Mouse (Mus musculus) neural tube, embryonic 14.5 days (tissue): Measurements from ENCODE around the gene Adra1b. TPM values are rescaled to one million over a fixed set of nuclear protein-coding genes. Genes with fewer than 3 reads are reported as not detected.

Experiments
- ATAC-seq: fragments of 200-750 bp; cut with Nextera tagmentation; 2 replicates; pipeline ENCODE4 v1.8.0; 2017; ENCODE audit warnings: low read depth, mild to moderate bottlenecking, moderate TSS enrichment, moderate library complexity
- H3K27ac ChIP-seq: fragments of 300-500 bp; sonication (generic); 2 replicates; pipeline ENCODE4 v1.5.1; 2014; ENCODE audit warnings: low read depth, mild to moderate bottlenecking, control low read depth, low read length, moderate library complexity, mixed read lengths
- H3K27me3 ChIP-seq: fragments of 300-500 bp; sonication (generic); 2 replicates; pipeline ENCODE4 v1.6.1; 2014; ENCODE audit warnings: low read length; ENCODE audit not compliant: control insufficient read depth, insufficient read depth
- H3K36me3 ChIP-seq: fragments of 300-500 bp; sonication (generic); 2 replicates; pipeline ENCODE4 v1.6.1; 2014; ENCODE audit warnings: low read length, mixed read lengths; ENCODE audit not compliant: control insufficient read depth, insufficient read depth
- H3K4me1 ChIP-seq: fragments of 300-500 bp; sonication (generic); 2 replicates; pipeline ENCODE4 v1.6.1; 2014; ENCODE audit warnings: low read length; ENCODE audit not compliant: control insufficient read depth, insufficient read depth
- H3K4me2 ChIP-seq: fragments of 300-500 bp; sonication (generic); 2 replicates; pipeline ENCODE4 v1.6.1; 2014; ENCODE audit warnings: mild to moderate bottlenecking, low read depth, low read length, control low read depth
- H3K4me3 ChIP-seq: fragments of 300-500 bp; sonication (generic); 2 replicates; pipeline ENCODE4 v1.5.1; 2014; ENCODE audit warnings: low read depth, low read length, control low read depth, mixed read lengths
- H3K9ac ChIP-seq: fragments of 300-500 bp; sonication (generic); replicated peaks from 2 replicates; pipeline ENCODE4 v1.6.1; 2014; ENCODE audit warnings: low read depth, mild to moderate bottlenecking, control low read depth, low read length, mixed read lengths
- H3K9me3 ChIP-seq: fragments of 300-500 bp; sonication (generic); 2 replicates; pipeline ENCODE4 v1.6.1; 2016; ENCODE audit warnings: low read length; ENCODE audit not compliant: control insufficient read depth
- WGBS: fragments of 180-500 bp; shearing (Covaris S2); extraction: QIAGEN DNeasy Blood & Tissue Kit; methylation state at CpG from one replicate; pipeline ENCODE4 v1.1.7; 2014; 5-methylcytosine and 5-hydroxymethylcytosine counted together
- polyA plus RNA-seq: library from polyadenylated mRNA; unstranded; fragments of >200 nt; fragmentation: Nextera tagmentation; extraction: Ambion mirVana; gene quantifications from 2 replicates; pipeline ENCODE4 v1.2.1, GENCODE M21; 2014

Gene Adra1b
- polyA plus RNA-seq, 1 experiment from 2014 or later: 5.5 TPM

GRCm38 (mm10) chr11:43887597-43887996 lies 13.4 kb downstream of the Adra1b start:
- H3K27me3 ChIP-seq: no peaks in the 10 kb centered on the region
- no peak for ATAC-seq
- H3K4me3 ChIP-seq: no peak overlapping the region
- H3K4me2 ChIP-seq: no peak overlapping the region
- no peak overlapping the region for H3K9ac ChIP-seq
- H3K9me3 ChIP-seq: no peaks in the 10 kb centered on the region
- no peaks in the 10 kb centered on the region for H3K36me3 ChIP-seq
- H3K4me1 ChIP-seq: no peaks in the 10 kb centered on the region
- H3K27ac ChIP-seq: no peak overlapping the region

- Histone ChIP-seq H3K9ac (no peak overlapping the region), H3K27ac (no peak overlapping the region), H3K27me3 (no peaks in the 10 kb centered on the region), H3K9me3 (no peaks in the 10 kb centered on the region), H3K4me2 (no peak overlapping the region), H3K36me3 (no peaks in the 10 kb centered on the region), H3K4me3 (no peak overlapping the region), H3K4me1 (no peaks in the 10 kb centered on the region)
- no peak for ATAC-seq
These were observed 16.5 kb downstream of the Adra1b start for GRCm38 (mm10) chr11:43884521-43884920.

GRCm38 (mm10) chr11:43883641-43884181 lies 17.3 kb downstream of the Adra1b start:
- Histone ChIP-seq H3K9me3 (no peaks in the 10 kb centered on the region), H3K4me1 (no peaks in the 10 kb centered on the region), H3K27me3 (no peaks in the 10 kb centered on the region), H3K9ac (no peak overlapping the region), H3K36me3 (no peaks in the 10 kb centered on the region), H3K27ac (no peak overlapping the region), H3K4me3 (no peak overlapping the region), H3K4me2 (no peak overlapping the region)
- 92% methylated on average over 5 of the region's 5 CpGs for WGBS
- no peak for ATAC-seq

- Histone ChIP-seq H3K27ac (no peak overlapping the region), H3K36me3 (no peaks in the 10 kb centered on the region), H3K9me3 (no peaks in the 10 kb centered on the region), H3K9ac (no peak overlapping the region), H3K27me3 (no peaks in the 10 kb centered on the region), H3K4me2 (no peak overlapping the region), H3K4me3 (no peak overlapping the region), H3K4me1 (no peaks in the 10 kb centered on the region)
- ATAC-seq: no peak
- WGBS: 82% methylated on average over 5 of the region's 5 CpGs
These were observed 23.8 kb downstream of the Adra1b start for GRCm38 (mm10) chr11:43877211-43877610.

- 76% methylated on average over 4 of the region's 4 CpGs for WGBS
- ATAC-seq: no peak
- Histone ChIP-seq H3K9ac (no peak overlapping the region), H3K9me3 (no peaks in the 10 kb centered on the region), H3K4me3 (no peak overlapping the region), H3K27ac (no peak overlapping the region), H3K27me3 (no peaks in the 10 kb centered on the region), H3K4me1 (no peaks in the 10 kb centered on the region), H3K36me3 (no peaks in the 10 kb centered on the region), H3K4me2 (no peak overlapping the region)
These were observed 33.2 kb downstream of the Adra1b start for GRCm38 (mm10) chr11:43867721-43868281.

GRCm38 (mm10) chr11:43865298-43866165 lies 35.5 kb downstream of the Adra1b start:
- Histone ChIP-seq H3K4me2 (no peak overlapping the region), H3K9me3 (no peaks in the 10 kb centered on the region), H3K4me1 (no peaks in the 10 kb centered on the region), H3K27me3 (no peaks in the 10 kb centered on the region), H3K9ac (no peak overlapping the region), H3K36me3 (no peaks in the 10 kb centered on the region), H3K4me3 (no peak overlapping the region), H3K27ac (no peak overlapping the region)
- WGBS: 87% methylated on average over 6 of the region's 6 CpGs
- ATAC-seq: no peak

- H3K4me1 ChIP-seq: no peaks in the 10 kb centered on the region
- H3K27me3 ChIP-seq: no peaks in the 10 kb centered on the region
- H3K9ac ChIP-seq: no peak overlapping the region
- 53% methylated on average over 6 of the region's 6 CpGs for WGBS
- no peak overlapping the region for H3K4me3 ChIP-seq
- H3K4me2 ChIP-seq: no peak overlapping the region
- ATAC-seq: no peak
- no peaks in the 10 kb centered on the region for H3K9me3 ChIP-seq
- H3K27ac ChIP-seq: no peak overlapping the region
- H3K36me3 ChIP-seq: no peaks in the 10 kb centered on the region
These were observed 48.0 kb downstream of the Adra1b start for GRCm38 (mm10) chr11:43853046-43853445.

GRCm38 (mm10) chr11:43848056-43848455 lies 53.0 kb downstream of the Adra1b start:
- H3K36me3 ChIP-seq: no peaks in the 10 kb centered on the region
- no peak overlapping the region for H3K4me2 ChIP-seq
- H3K27ac ChIP-seq: no peak overlapping the region
- H3K27me3 ChIP-seq: no peaks in the 10 kb centered on the region
- 89% methylated on average over 4 of the region's 4 CpGs for WGBS
- no peak overlapping the region for H3K4me3 ChIP-seq
- H3K9me3 ChIP-seq: no peaks in the 10 kb centered on the region
- H3K4me1 ChIP-seq: no peaks in the 10 kb centered on the region
- no peak for ATAC-seq
- H3K9ac ChIP-seq: no peak overlapping the region

GRCm38 (mm10) chr11:43841596-43841995 lies 59.4 kb downstream of the Adra1b start:
- Histone ChIP-seq H3K4me3 (no peak overlapping the region), H3K9me3 (no peaks in the 10 kb centered on the region)
- ATAC-seq: no peak

More at GRCm38 (mm10) chr11:43841596-43841995, 59.4 kb downstream of the Adra1b start:
- Histone ChIP-seq H3K27me3 (no peaks in the 10 kb centered on the region), H3K4me2 (no peak overlapping the region), H3K36me3 (no peaks in the 10 kb centered on the region), H3K9ac (no peak overlapping the region), H3K4me1 (no peaks in the 10 kb centered on the region), H3K27ac (no peak overlapping the region)
- 78% methylated on average over 10 of the region's 10 CpGs for WGBS
